Mouse (Mus musculus) megakaryocyte progenitor cell, adult 5-6 weeks (primary cell): ENCODE measurements around the gene Syngr2. TPM values are rescaled to one million over a fixed set of nuclear protein-coding genes. Genes with fewer than 3 reads are reported as not detected.
"Not testable (repeated sequence)": the region's sequence is repeated elsewhere in the genome, so short reads cannot be mapped to it uniquely, and the experiment has no call there.

Source experiments
- ATAC-seq: replicated peaks from 2 replicates; pipeline ENCODE4 v1.8.0; 2016; ENCODE audit warnings: mild to moderate bottlenecking, moderate TSS enrichment, inconsistent platforms; ENCODE audit not compliant: poor library complexity
- total RNA-seq, 2 experiments: library from RNA; stranded (forward) in 1 of 2; stranded (reverse) in 1 of 2; fragments of 157-497, 149-512 nt in 1 of 2; fragments of 200-1000 nt in 1 of 2; gene quantifications; 2 replicates each; pipeline versions ENCODE4 v1.2.3 to v1.2.4; 2015 to 2017

Syngr2 gene
- total RNA-seq, 2 experiments from 2014 or later = 164 to 243 TPM

GRCm38 (mm10) chr11:117806781-117807180, 2.7 kb upstream of the Syngr2 start:
- no peak for ATAC-seq

GRCm38 (mm10) chr11:117810401-117811046, 1.1 kb downstream of the Syngr2 start:
- ATAC-seq = peak; percentile 73

GRCm38 (mm10) chr11:117813867-117814266, 4.4 kb downstream of the Syngr2 start:
- no peak for ATAC-seq

DNA sequence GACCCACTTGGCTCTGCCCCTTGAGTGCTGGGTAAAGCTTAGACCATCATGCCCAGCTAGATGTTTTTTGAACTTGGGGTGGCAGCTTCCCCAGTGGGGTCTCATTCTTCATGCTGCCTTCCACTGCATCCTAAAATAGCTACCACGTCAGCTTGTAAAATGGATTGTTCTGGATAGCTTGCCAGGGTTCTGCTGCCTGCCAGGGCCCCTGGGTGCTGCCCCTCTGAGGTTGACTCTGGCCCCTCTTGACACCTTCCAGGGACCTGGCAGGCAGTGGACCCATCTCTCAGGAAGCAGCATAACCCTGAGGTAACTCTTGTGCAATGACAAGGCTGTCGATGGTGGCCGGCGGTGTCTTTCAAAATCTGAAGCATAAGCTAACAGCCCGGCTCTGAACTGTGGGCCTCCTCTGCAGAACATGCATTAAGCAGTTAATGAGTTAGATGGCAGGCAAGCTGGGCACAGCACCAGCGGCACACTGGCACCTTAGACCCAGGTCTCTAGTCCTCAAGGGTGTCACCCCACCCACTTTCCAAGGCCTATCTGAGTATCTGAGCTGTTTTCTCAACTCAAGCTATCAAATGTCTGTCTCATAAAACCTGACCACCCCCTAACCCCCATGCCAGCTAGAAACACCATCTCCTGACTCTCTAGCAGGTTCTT, 5.4 kb downstream of the Syngr2 start:
- no peak for ATAC-seq

GRCm38 (mm10) chr11:117815850-117816249, 6.4 kb downstream of the Syngr2 start:
- ATAC-seq = not testable (repeated sequence)

DNA sequence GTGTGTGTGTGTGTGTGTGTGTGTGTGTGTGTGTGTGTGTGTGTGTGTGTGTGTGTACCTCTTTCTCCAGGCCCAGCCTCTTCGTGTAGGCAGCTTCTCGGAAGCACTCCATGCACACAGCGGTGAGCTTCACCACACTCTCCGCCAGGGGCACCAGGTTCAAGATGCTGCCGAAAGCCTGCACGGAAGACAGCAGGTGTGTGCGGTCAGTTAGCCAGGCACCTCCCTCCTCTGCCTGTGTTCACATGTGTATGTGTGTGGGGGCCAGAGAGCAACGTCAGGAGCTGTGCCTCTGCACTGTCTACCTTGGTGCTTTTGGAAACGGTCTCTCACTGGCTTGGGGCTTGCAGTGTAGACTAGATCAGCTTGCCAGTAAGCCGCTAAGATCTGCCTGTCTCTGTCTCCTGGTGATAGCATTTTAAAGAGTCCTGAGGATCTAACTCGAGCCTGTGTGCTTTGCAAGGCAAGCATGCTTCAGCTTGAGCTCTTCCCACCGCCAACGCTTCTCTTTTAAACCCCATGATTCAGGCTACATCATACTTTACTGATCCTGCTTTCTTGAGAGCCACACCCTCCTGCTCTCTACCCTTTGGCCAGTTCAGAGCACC, 7.0 kb downstream of the Syngr2 start:
- ATAC-seq = peak; percentile 34

GRCm38 (mm10) chr11:117819095-117819494, 9.6 kb downstream of the Syngr2 start:
- no peak for ATAC-seq

GRCm38 (mm10) chr11:117820173-117820572, 10.7 kb downstream of the Syngr2 start:
- no peak for ATAC-seq

GRCm38 (mm10) chr11:117821868-117822267, 12.4 kb downstream of the Syngr2 start:
- ATAC-seq = no peak

GRCm38 (mm10) chr11:117822728-117823241, 13.3 kb downstream of the Syngr2 start:
- ATAC-seq = no peak

- no peak for ATAC-seq
These were observed 13.9 kb downstream of the Syngr2 start for GRCm38 (mm10) chr11:117823411-117823810.

- peak; percentile 51 for ATAC-seq
These were observed 14.8 kb downstream of the Syngr2 start for GRCm38 (mm10) chr11:117824060-117824969.

DNA sequence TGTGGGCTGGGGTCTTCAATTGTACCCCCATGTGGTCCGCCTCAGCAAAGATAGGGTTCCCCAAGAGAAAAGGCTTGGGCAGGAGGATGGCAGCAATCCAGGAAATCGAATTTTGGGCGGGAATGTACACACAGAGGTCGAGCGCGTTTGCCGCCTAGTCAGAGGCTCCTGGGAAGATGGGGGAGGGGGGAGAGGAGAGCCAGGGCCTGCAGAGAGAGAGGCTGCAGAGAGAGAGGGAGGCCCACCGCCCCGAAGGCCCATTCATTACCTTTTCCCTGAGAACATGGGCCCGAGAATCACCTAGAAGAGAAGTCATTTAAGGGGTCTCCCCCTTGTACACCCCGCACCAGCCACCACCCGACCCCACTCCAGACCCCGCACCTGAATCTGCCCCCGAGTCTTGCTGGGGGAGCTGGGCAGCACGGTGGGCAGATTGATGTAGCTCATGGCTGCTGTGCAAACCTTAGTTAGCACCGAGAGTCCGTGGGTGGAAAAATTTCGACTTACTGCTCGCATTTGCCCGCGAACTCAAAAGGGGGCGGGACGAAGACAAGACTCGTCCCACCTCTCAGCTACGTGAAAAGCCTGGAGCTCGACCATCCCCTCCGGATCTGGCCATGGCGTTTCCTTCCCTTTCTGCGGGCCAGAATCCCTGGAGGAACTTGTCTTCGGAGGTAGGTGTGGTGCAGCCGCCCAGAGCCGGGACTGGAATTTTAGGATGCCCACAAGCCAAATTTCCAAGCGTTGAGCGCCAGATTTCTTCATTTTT, 16.0 kb downstream of the Syngr2 start, which contains the start of the genes Afmid and Tk1:
Gene Afmid, plus strand, starts transcription at position 592 of the 769 bp plus-strand sequence.
Gene Tk1, minus strand, starts transcription at position 760 of the 769 bp plus-strand sequence.
- peak; percentile 40 for ATAC-seq

GRCm38 (mm10) chr11:117826164-117826563, 16.7 kb downstream of the Syngr2 start:
- no peak for ATAC-seq

DNA sequence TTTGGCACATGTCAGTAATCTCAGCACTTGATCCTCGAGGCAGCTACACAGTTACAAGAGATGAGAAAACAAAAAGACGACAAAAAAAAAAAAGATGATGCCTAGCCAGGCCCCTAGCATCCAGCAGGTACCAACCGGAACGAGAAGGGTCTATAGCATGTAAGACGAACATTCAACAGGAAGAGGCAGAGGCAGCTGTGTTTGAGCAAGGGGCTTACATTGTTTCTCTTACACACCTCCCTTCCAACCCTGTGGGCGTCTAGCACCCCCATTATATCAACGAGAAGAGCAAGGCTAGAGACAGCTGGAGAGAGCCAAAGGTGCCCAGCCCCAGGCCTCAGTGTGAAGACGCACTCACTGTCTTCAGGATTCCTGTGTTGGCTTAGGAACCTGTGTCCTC, 17.4 kb downstream of the Syngr2 start:
- ATAC-seq = no peak

- ATAC-seq = no peak
These were observed 17.9 kb downstream of the Syngr2 start for GRCm38 (mm10) chr11:117827386-117827785.

DNA sequence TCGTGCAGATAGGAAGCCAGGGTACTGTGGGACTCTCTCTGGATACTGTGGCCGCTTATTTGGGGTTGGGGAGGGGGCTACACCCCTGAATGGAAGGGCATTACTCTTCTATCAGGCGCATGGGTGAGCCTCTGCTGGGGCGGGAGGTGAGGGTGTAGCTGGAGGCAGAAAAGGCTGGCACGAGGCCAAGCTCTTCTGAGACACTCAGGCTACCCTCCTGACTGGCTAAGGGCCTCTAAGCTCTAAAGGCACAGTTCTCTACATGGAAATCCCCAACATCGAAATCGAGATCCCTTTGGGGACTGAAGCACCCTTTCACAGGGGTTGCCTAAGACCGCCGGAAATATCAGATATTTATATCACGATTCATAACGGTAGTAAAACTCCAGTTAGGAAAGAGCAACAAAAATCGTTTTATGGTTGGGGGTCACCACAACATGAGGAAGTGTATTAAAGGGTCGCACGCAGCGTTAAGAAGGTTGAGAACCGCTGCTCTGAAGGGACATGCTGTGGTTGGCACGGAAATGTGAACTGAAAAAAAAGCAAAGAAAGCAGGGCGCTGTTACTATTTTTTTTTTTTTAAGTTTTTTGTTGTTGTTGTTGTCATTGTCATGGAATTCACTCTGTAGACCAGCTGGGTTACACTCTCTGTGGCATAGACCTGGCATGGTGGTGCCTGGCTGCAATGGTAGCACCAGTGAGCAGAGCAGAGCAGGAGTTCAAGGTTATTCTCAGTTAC, 18.9 kb downstream of the Syngr2 start:
- no peak for ATAC-seq

DNA sequence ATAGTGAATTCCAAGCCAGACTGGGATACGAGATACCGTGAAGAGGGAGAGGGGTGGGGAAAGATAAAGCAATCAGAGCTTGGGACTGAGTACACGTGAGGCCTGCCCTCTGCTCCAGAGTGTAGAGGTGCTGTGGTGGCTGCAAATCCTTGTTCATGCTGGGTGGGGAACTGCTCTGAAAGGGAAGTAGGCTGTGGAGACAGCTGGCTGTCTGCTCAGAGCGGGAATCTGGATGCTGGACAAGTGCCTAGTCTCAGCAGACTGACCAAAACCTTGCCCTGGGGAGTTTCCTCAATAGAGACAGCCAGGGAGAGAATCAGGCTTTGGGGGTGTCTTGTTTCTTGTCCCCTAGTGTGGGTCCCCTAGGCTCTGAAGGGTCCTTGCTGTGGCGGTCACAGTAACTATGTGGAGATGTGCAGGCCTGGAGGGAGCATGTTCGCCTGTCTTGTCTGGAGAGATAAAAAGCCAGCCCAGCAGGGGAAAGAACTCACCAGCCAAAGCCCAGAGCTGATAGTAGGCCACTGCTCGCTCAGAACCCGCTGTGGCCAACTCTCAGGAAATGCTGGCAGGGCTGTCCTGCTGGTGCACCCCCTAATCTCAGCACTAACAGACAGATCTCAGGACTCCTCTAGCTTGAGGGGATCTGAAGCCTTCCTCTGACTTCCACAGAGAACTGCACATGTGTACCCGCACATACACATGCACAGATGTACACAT, 19.6 kb downstream of the Syngr2 start:
- ATAC-seq = peak; percentile 37
